Mouse (Mus musculus): ENCODE results near the gene Gm17455.

Gm17455 gene

GRCm38 (mm10) chr10:60373937-60374578 lies 25.5 kb upstream of the Gm17455 start:
- in situ Hi-C loops (cut with MboI, MseI), result no loop called here

DNA sequence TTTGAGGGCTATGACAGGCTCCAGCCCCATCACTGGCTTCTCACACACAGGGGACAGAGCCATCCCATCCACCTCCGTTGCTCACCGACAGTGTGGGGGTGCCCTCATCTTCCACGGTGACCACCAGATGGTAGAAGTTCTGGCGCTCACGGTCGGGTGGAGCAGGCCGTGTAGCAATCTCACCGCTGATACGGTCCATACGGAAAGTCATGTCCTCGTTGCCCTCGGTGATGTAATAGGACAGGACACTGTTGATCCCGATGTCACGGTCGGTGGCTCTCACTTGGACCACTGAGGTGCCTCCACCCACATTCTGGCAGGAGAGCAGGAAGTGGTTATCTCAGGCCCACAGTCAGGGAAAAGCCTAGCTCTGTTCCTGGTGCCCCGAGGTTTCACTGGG lies 22.8 kb upstream of the Gm17455 start:
- in situ Hi-C loops (cut with MboI, MseI), result no loop called here

GRCm38 (mm10) chr10:60379419-60379957 lies 20.0 kb upstream of the Gm17455 start:
- in situ Hi-C loops (cut with MboI, MseI), result no loop called here

GRCm38 (mm10) chr10:60380229-60380628 lies 19.3 kb upstream of the Gm17455 start:
- in situ Hi-C loops (cut with MboI, MseI), result loop anchor here (5.0 kb wide), 1 partner anchor 33 kb away; the partner anchor contains the start of gene Vsir

- in situ Hi-C loops (cut with MboI, MseI), result loop anchor here (5.0 kb wide), 1 partner anchor 34 kb away; the partner anchor contains the start of gene Vsir
Measured at GRCm38 (mm10) chr10:60381142-60381925, 18.2 kb upstream of the Gm17455 start.

GRCm38 (mm10) chr10:60388332-60388731 lies 11.2 kb upstream of the Gm17455 start:
- in situ Hi-C loops (cut with MboI, MseI), result no loop called here

- in situ Hi-C loops (cut with MboI, MseI), result no loop called here
Measured at GRCm38 (mm10) chr10:60389447-60389865, 10.1 kb upstream of the Gm17455 start.

DNA sequence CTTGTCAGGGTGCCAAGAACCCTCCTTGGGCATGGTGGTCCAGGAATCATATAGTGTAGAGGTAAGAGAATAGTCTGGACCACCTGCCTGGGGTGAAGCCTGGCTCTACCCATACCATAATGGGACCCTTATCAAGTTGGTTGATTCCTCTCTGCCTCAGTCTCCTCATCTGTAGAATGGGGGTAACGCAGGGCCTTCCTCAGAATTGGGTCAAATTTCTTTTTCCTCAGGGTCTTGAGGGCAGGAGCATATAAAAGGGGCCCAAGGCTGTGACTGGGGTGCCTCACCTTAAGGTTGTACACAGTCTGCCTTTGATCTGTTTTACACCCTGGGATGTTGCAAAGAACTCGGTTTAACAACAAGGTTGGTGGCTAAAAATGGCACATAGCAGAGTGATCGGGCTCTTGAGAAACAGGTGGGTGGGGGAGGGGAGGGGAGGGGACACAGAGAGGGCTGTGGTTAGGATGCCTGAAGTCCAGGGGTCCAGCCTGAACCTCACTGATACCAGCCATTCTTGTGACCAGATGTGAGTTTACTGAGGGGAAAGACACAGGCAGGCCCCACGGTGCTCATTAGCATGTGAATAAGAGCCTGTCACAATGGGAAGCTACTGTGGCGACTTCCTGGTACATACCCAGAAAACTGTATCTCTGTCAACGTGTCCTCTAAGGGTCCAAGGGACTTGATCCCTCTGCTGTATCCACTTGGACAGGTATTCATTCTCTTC lies 9.2 kb upstream of the Gm17455 start:
- in situ Hi-C loops (cut with MboI, MseI), result no loop called here

- in situ Hi-C loops (cut with MboI, MseI), result no loop called here
Measured at GRCm38 (mm10) chr10:60390904-60391420, 8.6 kb upstream of the Gm17455 start.

- in situ Hi-C loops (cut with MboI, MseI), result no loop called here
Measured at GRCm38 (mm10) chr10:60391661-60392060, 7.9 kb upstream of the Gm17455 start.

DNA sequence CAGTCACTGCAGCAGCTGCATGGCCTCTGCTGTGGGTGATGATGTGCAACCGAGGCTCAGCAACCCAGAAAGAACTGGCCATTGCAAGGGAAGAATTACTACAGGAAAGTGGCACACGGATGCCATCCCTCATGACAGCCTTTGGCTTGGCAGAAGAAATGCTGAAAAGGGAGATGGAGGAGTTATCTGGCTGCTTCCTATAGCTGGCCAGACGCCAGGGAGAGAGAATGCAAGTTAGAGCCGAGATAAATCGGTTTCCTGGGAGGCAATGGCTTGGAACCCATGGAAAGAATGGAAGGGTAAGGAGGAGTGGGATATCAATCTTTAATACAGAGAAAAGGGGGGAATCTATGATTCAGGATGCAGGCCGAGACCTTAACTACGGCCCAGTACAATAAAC lies 4.6 kb upstream of the Gm17455 start:
- in situ Hi-C loops (cut with MboI, MseI), result no loop called here

GRCm38 (mm10) chr10:60395605-60396004 lies 3.9 kb upstream of the Gm17455 start:
- in situ Hi-C loops (cut with MboI, MseI), result no loop called here

GRCm38 (mm10) chr10:60398051-60398814 lies 1.3 kb upstream of the Gm17455 start:
- in situ Hi-C loops (cut with MboI, MseI), result no loop called here

DNA sequence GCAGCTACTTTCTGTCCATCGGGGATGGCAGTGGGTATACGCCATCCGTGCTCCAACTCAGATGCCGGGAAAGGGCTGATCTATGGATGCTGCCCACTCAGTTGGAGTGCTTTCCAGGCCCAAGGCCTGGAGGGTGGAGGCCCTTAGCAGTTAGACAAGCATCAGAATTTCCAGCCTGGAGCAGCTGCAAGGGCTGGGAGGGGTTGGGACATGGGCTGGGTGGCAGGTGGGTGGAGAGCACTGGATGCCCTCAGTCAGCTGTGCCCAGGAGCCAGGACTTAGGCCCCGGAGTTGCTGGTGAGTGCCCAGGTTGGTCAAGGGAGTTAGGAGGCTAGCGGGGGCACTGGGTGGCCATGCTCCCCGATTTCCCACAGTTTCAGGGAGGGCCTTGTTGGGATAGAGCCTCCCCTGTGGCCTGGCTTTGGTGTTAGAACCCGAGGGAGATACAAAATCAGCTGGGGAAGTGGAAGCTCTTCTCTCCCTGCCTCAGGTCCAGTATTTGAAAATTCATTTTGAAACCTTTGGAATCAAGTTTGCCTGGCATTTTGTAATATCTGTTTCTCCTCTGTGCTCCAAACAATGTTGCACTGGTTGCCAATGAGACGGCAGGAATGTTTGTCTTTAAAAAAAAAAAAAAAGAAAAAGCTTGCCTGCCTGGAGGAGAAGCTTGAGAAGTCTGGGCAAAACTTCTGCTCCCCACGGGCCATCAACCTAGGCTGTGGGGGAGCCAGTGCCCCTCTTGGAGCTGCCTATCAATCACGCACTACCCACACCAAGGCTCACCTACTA lies 1.2 kb downstream of the Gm17455 start:
- in situ Hi-C loops (cut with MboI, MseI), result no loop called here

- in situ Hi-C loops (cut with MboI, MseI), result no loop called here
Measured at GRCm38 (mm10) chr10:60405460-60406177, 6.1 kb downstream of the Gm17455 start.

DNA sequence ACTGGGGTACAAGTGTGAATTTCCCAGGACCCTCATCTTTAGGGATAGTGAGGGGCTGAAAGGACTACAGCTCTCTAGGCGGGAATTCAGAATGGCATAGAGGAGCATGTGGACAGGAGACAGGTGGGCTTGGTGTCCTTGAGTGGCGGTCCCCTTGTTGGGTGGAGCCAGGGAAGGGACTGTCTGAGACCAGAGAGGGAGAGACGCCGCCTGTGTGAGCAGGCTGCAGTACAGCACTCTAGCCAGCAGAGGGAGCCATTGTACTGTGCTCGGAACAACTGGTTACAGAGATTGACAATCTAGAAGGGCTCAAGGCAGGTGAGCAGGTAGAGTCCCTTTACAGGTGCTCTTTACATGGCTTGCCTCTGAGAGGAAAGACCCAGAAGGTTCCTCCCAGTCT lies 8.3 kb downstream of the Gm17455 start:
- in situ Hi-C loops (cut with MboI, MseI), result no loop called here

- in situ Hi-C loops (cut with MboI, MseI), result loop anchor here (5.0 kb wide), 1 partner anchor 286 kb away; the partner anchor contains the start of gene Cdh23
Measured at GRCm38 (mm10) chr10:60411794-60412193, 12.3 kb downstream of the Gm17455 start.

- in situ Hi-C loops (cut with MboI, MseI), result loop anchor here (5.0 kb wide), 1 partner anchor 284 kb away; the partner anchor contains the start of gene Cdh23
Measured at GRCm38 (mm10) chr10:60413756-60414155, 14.2 kb downstream of the Gm17455 start.

DNA sequence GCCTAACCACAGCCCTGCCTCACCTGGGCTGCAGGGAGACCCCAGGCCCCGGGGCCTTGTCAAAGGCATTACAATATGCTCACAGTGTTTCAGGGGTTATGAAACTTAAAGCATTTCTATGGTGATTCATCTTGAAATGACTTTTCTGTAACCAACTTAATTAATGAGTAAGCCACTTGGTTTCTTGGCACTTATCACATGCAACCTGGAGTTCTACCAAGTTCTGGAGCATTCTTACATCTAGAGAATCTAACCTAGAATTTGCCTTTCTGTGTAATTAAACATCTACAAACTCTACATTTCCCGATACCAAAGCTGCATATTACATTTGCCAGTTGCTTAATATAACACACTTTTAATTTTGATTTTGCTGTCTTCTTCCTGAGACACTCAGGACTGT lies 17.5 kb downstream of the Gm17455 start:
- in situ Hi-C loops (cut with MboI, MseI), result no loop called here
